Mouse (Mus musculus): Measurements from ENCODE around the gene Ica1.

The Ica1 gene

DNA sequence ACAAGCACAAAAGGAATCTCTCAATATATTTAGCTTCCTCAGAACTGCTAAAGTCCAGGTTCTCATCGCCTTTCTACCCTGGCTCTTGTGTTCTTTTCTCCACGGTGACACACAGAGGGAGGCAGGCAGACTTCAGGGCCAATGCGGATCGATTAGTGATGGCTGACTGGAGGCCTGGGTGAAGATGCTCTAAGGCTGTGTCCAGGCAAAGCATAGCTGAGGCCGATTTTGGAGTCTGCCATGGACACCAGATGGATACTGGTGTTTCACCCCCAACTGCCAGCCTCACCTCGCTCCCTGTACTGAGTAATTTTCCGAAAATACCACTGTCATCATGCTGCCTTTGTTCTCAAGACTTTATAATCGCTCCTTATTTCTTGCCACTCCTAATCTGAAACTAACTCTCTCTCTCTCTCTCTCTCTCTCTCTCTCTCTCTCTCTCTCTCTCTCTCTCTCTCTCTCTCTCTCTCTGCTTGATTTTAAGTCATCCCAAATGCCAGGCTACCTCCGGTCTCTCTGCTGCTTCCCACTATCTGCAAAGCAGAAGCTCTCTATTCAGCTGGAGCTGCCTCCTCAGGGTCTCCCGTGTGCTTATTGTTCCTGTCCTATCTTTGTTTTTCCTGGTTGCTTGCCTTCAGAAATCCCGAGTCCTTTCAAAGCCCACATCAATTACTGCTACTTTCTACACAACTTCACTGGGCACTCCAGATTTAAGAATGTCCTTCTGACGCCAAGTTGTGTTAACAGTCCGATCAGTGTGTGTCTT is 118.9 kb downstream of the Ica1 start:
- ChIA-PET CTCF (interaction anchor here in 2 of 4 experiments (0.6 kb wide), 2 partner anchors 169 to 441 kb away, joined by 3 to 4 read pairs; no protein-coding TSS in a partner anchor), POLR2A (interaction anchor here in 1 of 4 experiments (0.7 to 1.2 kb wide), 2 partner anchors 146 to 173 kb away, joined by 4 read pairs; no protein-coding TSS in a partner anchor)

GRCm38 (mm10) chr6:8658431-8658830 is 119.9 kb downstream of the Ica1 start:
- CTCF ChIA-PET = no interaction called here
- POLR2A ChIA-PET = interaction anchor here in 1 of 4 experiments (1.2 kb wide), 1 partner anchor 145 kb away, joined by 4 read pairs; no protein-coding TSS in a partner anchor

- ChIA-PET CTCF (no interaction called here), POLR2A (interaction anchor here in 1 of 4 experiments (0.7 kb wide), 1 partner anchor 56 kb away, joined by 5 read pairs; no protein-coding TSS in a partner anchor)
These were observed 120.8 kb downstream of the Ica1 start for GRCm38 (mm10) chr6:8657459-8657858.

DNA sequence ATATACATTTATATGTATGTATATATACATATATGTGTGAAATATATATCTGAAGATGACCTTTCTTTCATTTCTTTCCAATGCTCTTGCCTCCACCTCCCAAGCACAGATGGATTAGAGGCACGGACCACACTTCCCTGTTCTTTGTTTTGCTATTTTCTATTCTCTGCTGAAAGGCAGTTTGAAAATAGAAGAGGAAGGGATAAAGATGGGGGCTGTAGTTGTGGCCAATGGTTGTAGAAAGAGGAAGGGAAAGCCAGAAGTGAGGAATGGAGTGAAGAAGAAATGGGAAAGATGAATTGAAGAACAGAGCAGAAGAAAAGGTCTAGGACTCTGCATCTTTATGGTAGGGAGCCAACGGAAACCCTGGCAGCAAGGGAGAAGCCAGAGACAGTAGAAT is 122.8 kb downstream of the Ica1 start:
- CTCF ChIA-PET = no interaction called here
- POLR2A ChIA-PET = no interaction called here

DNA sequence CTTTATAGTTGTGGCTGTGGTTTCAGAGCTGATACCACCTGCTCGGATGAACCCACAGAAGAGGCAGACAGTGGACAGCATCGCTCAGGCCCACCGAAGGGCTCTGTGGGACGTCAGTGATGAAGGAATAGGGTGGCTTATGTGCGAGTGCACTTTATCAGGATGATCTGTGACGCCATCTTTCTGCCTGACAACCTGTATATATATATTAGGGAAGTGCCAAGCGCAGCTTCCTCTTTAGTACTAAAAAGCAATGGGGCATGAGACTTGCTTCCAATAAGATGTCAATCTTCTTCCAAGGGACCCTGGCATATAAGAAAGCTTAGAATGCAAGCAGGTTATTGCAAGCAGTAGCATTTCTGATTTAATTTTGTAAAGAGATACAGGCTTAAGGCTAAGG is 127.9 kb downstream of the Ica1 start:
- CTCF ChIA-PET = no interaction called here
- POLR2A ChIA-PET = no interaction called here

DNA sequence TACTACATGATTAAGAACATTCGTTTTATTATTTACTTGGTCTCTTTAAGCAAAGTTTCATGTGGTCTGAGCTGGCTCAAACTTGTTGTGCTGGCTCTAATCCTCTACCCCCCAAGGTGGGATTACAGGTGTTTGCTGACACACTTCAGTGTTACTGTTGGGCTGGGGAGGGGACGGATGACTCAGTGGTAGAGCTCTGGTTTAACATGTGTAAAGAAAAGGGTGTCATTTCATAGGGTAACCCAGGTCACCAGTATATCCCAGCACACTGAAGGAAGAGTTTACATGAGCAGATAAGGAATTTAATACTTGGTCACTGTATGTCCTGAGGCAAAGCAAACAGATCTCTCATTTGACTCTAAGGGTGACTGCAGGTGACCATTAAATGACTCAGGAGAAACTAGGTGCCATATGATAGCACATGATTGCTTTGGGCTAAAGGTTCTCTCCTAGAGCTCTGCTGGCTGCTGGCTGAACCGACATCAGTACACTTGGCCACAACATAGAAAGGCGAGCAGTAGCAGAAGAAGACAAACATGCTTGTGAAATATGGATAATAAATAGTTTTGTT is 128.9 kb downstream of the Ica1 start:
- ChIA-PET POLR2A (no interaction called here), CTCF (no interaction called here)

DNA sequence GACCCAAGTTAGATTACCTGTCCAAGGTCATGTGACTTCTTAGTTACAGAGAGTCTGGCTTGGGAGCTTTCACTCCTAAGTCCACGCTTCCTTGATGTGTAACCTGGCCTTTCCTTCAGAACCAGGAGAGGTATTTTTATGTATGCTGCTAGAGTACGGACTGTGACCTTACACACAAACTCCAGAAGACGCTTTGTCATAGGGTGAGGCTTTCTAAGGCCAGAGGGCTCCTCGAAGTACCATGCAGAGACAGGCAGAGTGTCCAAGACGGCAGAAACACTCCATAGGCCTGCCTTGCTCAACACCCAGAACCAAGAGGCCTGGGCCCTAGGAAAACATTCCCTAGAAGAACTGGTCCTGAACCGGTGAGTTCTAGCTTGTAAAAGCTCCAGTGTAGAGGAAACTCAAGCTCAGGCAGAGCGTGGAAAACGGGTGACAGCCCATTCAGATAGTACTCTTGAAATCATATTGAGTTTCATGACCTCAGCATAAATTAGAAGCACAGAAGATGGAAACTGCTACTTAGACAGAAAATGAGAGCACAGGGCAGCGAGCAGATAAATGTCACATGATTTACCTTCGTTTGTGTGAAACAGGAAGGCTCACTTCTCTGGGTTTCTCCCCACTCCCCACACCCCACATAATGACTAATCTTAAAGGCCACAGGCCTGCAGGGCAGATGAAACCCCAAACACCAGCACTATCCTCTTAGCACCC is 129.9 kb downstream of the Ica1 start:
- ChIA-PET CTCF (no interaction called here), POLR2A (no interaction called here)

- POLR2A ChIA-PET = no interaction called here
- CTCF ChIA-PET = no interaction called here
These were observed 130.6 kb downstream of the Ica1 start for GRCm38 (mm10) chr6:8647513-8648184.

DNA sequence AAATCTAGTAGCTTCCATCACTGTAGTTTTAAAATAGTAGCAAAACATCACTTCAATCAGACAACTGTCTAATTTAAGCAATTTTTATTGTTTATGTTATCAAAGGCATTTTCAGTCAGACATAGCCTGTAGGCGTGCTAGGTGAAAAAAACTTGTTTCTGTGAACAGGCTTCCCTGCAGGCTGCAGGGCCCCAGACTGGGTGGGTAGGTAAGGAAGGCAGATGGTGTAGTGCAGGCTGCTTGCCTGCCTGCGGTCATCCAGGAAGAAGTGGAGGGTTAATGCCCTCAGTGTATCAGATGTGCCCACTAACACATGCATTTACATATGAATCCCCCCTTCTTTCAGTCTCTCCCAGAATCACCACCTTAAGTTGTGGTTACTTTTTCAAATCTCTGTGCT is 132.6 kb downstream of the Ica1 start:
- POLR2A ChIA-PET = no interaction called here
- CTCF ChIA-PET = no interaction called here

GRCm38 (mm10) chr6:8644703-8645102 is 133.6 kb downstream of the Ica1 start:
- ChIA-PET POLR2A (no interaction called here), CTCF (no interaction called here)

DNA sequence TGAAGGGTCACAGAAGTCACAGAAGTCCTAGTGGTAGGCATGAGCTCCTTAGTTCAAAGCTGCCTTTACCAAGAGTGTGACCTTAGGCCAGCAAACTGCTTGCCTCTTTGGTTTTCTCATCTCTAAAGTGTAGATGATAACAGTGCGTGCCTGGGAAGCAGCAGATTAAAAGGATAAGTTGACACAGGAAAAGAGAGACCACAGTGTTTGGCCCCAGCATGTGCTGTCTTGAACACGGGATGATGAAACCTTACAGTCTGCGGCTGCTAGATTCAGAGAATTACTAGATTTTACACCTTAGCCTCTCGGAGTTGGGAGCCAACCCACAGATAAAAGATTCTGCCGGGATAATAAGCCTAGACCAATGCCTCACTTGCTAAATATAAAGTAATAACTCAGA is 137.4 kb downstream of the Ica1 start:
- POLR2A ChIA-PET = no interaction called here
- CTCF ChIA-PET = no interaction called here

DNA sequence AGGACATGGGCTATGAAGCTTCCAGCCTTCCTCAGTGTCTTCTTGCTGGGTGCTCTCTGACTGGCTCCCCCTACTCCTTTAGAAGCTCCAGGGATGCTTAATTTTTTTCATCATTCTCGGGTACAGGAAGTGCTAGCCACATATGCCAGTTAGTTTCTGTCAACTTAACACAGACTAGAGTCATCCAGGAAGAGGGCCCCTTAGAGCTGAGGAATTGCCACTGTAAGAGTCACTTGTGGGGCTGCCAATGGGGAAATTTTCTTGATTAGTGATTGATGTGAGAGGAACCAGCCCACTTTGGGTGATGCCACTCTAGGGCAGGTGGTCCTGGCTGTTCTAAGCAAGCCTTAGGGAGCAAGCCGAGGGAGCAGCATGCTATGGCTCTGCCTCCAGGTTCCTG is 138.8 kb downstream of the Ica1 start:
- ChIA-PET POLR2A (interaction anchor here in 1 of 4 experiments (0.9 kb wide), 1 partner anchor 11 kb away, joined by 3 read pairs; no protein-coding TSS in a partner anchor), CTCF (no interaction called here)

- POLR2A ChIA-PET = interaction anchor here in 2 of 4 experiments (0.9 to 1.4 kb wide), 2 partner anchors 10 to 19 kb away, joined by 3 read pairs; no protein-coding TSS in a partner anchor
- CTCF ChIA-PET = no interaction called here
These were observed 139.4 kb downstream of the Ica1 start for GRCm38 (mm10) chr6:8638899-8639298.

- CTCF ChIA-PET = no interaction called here
- POLR2A ChIA-PET = interaction anchor here in 1 of 4 experiments (1.4 kb wide), 1 partner anchor 18 kb away, joined by 3 read pairs; no protein-coding TSS in a partner anchor
These were observed 140.2 kb downstream of the Ica1 start for GRCm38 (mm10) chr6:8638122-8638521.

- ChIA-PET CTCF (no interaction called here), POLR2A (no interaction called here)
These were observed 145.6 kb downstream of the Ica1 start for GRCm38 (mm10) chr6:8632701-8633100.

DNA sequence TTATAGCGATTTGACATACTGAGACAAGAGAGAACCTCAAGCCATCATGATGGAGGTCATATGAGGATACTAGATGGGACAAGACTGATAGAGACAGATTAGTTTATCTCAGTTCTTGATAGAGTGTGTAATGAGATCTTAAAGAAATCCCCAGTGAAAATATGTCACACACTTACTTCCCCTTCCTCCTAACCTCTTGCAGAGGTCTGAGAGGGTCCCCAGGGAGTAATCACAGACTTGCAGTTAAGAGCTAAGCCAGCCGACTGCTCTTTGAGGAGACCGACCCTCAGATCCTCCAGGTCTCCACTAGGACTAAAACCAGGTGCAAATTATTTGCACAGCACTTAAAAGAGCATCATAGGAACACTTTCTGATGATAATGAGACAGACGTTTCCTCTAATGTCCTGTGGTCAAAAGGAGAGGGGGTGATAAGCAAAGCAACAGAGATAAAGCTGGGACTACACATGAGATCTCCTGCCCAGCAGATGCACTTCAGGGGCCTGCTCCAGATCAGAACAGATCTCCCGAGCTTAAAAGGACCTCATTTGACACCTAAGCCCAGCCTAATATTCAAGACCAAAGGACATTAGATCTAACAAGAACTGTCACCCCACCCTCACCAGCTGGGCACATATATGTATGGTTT is 146.2 kb downstream of the Ica1 start:
- CTCF ChIA-PET = no interaction called here

GRCm38 (mm10) chr6:8631362-8631761 is 146.9 kb downstream of the Ica1 start:
- POLR2A ChIA-PET = interaction anchor here in 1 of 4 experiments (0.5 kb wide), 1 partner anchor 147 kb away, joined by 3 read pairs; no protein-coding TSS in a partner anchor
- CTCF ChIA-PET = no interaction called here

More for the DNA sequence above, 146.2 kb downstream of the Ica1 start:
- POLR2A ChIA-PET = interaction anchor here in 1 of 4 experiments (0.5 kb wide), 1 partner anchor 148 kb away, joined by 3 read pairs; no protein-coding TSS in a partner anchor

GRCm38 (mm10) chr6:8630531-8630930 is 147.8 kb downstream of the Ica1 start:
- ChIA-PET CTCF (no interaction called here), POLR2A (no interaction called here)

DNA sequence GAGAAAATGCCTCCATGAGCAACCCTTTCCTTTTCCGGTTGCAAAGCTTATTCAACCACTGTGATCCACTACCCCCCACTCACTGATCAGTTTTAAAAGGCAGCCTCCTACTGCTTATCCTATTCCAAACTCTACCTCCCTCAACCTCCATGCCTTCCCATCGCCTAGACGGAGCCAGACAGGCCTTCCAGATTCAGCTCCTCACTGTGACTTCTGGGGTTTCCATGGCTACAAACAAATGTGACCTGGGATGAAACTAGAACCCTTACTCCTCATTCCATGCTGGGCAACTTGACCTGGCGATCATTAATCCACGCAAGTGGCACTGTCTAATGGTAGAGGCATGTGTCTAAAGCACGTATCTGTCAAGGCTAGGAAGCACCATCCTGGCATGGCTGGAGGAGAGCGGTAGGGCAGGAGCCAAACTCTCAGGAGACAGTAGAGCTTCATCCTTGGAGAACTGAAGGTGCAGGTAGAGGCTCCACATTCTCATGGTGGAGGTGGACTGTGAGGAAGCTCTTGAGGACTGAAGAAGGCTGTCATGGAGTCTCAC is 149.5 kb downstream of the Ica1 start:
- POLR2A ChIA-PET = interaction anchor here in 1 of 4 experiments (1.2 kb wide), 1 partner anchor 10 kb away, joined by 3 read pairs; no protein-coding TSS in a partner anchor
- CTCF ChIA-PET = interaction anchor here in 1 of 4 experiments (0.7 kb wide), 1 partner anchor 1935 kb away, joined by 4 read pairs; no protein-coding TSS in a partner anchor
